In the genomic region with DNA sequence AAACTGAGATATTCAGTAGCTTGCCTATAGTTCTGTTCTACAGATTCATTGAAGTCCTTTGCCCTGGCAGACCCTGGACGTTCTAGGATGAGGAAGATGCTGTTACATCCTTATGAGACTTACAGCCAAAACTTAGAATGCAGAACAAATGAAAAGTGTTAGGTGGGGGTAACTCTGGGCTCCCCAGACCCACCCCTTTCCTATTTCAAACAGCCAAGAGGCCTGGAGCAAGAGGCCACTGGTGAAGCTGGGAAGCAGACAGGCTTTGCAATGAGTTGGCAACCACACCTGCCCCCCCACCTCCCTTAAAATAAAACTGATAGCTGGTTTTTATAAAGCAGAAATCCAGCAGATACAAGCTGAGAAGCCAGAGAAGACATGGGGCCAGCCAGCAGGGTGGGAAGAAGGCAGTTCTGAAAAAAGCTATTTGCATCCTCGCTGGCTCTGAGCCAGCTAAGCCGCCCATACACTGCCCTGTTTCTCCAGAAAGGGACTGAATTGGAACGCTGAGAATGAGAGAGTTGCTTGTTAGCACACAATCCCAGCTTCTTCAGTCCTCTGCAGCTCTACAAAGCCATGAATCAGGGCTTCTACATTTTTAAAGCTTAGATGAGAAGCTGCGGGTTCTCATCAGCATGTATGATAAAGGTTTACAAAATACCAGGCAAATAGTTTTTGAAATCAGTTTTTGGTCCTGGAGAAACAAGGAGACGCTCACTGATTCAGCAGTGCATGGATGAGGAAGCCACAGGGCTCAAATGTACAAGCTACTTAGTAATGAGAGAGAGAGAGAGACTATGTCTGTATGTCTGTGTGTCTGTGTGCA, we compare ENCODE assay signal across 7 mouse cellular contexts. TPM values are rescaled to one million over a fixed set of nuclear protein-coding genes. Genes with fewer than 3 reads are reported as not detected.
DNase-seq lines count a peak whose midpoint lies in the region.

No protein-coding gene starts in this region.

- H3K27me3 ChIP-seq in embryonic facial prominence, embryonic 10.5 days (replicated peaks; ENCODE audit: low read depth, poor library complexity, severe bottlenecking) = no peaks in the 10 kb centered on the region

- peak; percentile 91 for DNase-seq in brain, adult 2 months (ENCODE audit: low read depth, low spot score)
- no peak for DNase-seq in embryonic facial prominence, embryonic 10.5 days (ENCODE audit: low spot score)
- DNase-seq in heart, adult 8-10 months (ENCODE audit: low spot score) = peak; percentile 33
- peak; percentile 26 for DNase-seq in kidney, adult 9 months
- DNase-seq in left cerebral cortex, postnatal 36 days (ENCODE audit: low spot score in 2 of 2) = peak; percentile 84 to 85
- peak; percentile 51 for DNase-seq in ovary, postnatal 14 days (ENCODE audit: low spot score)
- DNase-seq in thymus, postnatal 4 days = no peak

- H3K4me3 ChIP-seq in embryonic facial prominence, embryonic 10.5 days = no peak overlapping the region

- intact Hi-C loops in left cerebral cortex, postnatal 36 days (cut with DNase I) = no loop called here

- peaks cover 8% of the 10 kb centered on the region; the same call in 1 of the 2 replicates for H3K4me1 ChIP-seq in embryonic facial prominence, embryonic 10.5 days

- no peaks in the 10 kb centered on the region for H3K36me3 ChIP-seq in embryonic facial prominence, embryonic 10.5 days (replicated peaks)

- WGBS in embryonic facial prominence, embryonic 10.5 days = 55% methylated on average over 6 of the region's 6 CpGs

- H3K27ac ChIP-seq in embryonic facial prominence, embryonic 10.5 days (replicated peaks) = peak overlapping the region; percentile 40; the same call in 1 of the 2 replicates

- H3K9me3 ChIP-seq in embryonic facial prominence, embryonic 10.5 days = no peaks in the 10 kb centered on the region

RNA-seq across cellular contexts. Expression of a gene that starts 48.8 kb away (rescaled TPM):
- 13.2 and 13.9 TPM in 2 replicates for polyA plus RNA-seq in embryonic facial prominence, embryonic 10.5 days (2016; fragmentation: Nextera tagmentation; extraction: Ambion mirVana)
- total RNA-seq in heart, adult 8-10 months (2022) = 1 to 10 TPM; 1.5 to 2.4 (median 2.0) TPM
- total RNA-seq in left cerebral cortex, postnatal 36 days (2021) = 1 to 10 TPM; 6.6 to 6.7 TPM

Comparison
In these comparisons a context has a peak if more than half of its experiments do, and no peak if none do; other contexts are left out.
1. DNase-seq: peak in brain, adult 2 months (single experiment), heart, adult 8-10 months (single experiment), kidney, adult 9 months (single experiment), left cerebral cortex, postnatal 36 days (2 of 2) and ovary, postnatal 14 days (single experiment); none in embryonic facial prominence, embryonic 10.5 days (single experiment) and thymus, postnatal 4 days (single experiment).